Comparison of ENCODE assay signal across 8 mouse cellular contexts in the genomic region with DNA sequence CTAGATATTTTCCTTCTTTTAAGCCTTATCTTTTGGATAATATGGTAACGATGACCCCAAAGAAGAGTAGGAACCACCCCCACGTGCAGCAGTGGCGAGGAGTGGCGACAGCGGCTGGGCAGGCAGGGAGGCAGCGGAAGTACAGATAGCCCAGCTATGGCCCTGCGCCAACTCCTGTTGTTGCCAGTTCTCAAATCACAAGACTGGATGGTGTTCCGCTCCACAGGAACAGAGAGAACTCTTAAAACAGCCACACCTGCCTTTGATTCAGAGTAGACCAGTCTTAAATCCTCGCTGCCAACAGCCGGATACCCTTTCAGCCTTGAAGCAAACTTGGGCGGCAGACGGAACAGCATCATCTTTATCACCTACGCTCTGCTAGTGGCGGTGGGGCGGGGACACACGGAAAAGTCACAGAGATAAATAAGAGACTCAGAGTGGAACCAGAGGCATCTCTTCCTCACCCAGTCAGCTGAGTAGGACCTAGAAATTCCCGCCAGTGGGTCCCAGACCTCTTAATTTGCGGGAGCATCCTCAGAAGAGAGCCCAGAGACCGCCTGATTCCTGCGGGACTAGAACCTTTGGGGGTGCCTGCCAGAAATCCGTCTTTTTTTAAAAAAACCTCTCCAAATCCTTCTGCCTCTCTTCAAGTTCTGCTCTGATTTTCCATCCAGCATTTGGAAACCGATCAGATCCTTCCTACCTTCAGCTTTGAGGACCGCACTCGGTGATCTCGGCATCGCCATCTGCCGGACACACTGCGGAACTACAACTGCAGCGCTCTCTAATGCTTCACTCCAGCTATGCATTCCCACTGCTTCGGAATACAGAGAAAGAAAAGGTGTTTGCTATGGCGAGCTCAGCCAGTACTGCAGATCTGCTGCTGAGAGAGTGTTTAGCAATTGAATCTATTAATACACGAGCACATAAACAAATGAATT. TPM values are rescaled to one million over a fixed set of nuclear protein-coding genes. Genes with fewer than 3 reads are reported as not detected.
DNase-seq lines count a peak whose midpoint lies in the region; ATAC-seq and TF ChIP-seq lines count a peak whose summit lies in the region.

No protein-coding gene starts in this region.

- peak overlapping the region; percentile 50 for H3K9ac ChIP-seq in MEL (ENCODE audit: control insufficient read depth, low read depth, low read length, poor library complexity, severe bottlenecking)
- H3K9ac ChIP-seq in lung, embryonic 14.5 days = peak overlapping the region; percentile 37; the same call in 1 of the 2 replicates

- TF ChIP-seq POLR2A in MEL (IDR thresholded peaks at IDR 0.05; ENCODE audit: control insufficient read depth in 1 of 2, insufficient read depth in 1 of 2, low read depth in 1 of 2, low read length in 2 of 2, poor library complexity in 1 of 2) = no peak

- no peaks in the 10 kb centered on the region for H3K79me2 ChIP-seq in MEL (ENCODE audit: control insufficient read depth, insufficient read depth, low read length, poor library complexity)

- peak overlapping the region; percentile 50 for H3K27ac ChIP-seq in MEL (ENCODE audit: control insufficient read depth, low read depth, low read length)
- H3K27ac ChIP-seq in lung, embryonic 14.5 days (ENCODE audit: low read depth) = no peak overlapping the region

- DNase-seq in MEL (ENCODE audit: low read depth, low spot score) = peak; percentile 85
- peak; percentile 91 for DNase-seq in cerebellum, adult 8-10 months
- peak; percentile 91 for DNase-seq in forelimb bud, embryonic 11.5 days (ENCODE audit: low read depth, low spot score)
- peak; percentile 87 to 94 for DNase-seq in layer of hippocampus, adult 8-10 months (ENCODE audit: low spot score in 2 of 2)
- DNase-seq in lung, embryonic 14.5 days = peak; percentile 94
- DNase-seq in testis, postnatal 14 days (ENCODE audit: low spot score) = peak; percentile 85

- H3K4me3 ChIP-seq in MEL (ENCODE audit: control insufficient read depth in 1 of 2, insufficient read depth in 1 of 2, low read depth in 2 of 2, low read length in 2 of 2) = peak overlapping the region; percentile 46 to 56
- peak overlapping the region; percentile 29 for H3K4me3 ChIP-seq in lung, embryonic 14.5 days (ENCODE audit: low read depth, low read length)

- WGBS in lung, embryonic 14.5 days = 4% methylated on average over 32 of the region's 32 CpGs

- peaks cover 5 to 23% of the 10 kb centered on the region in 2 experiments; a peak in 3 of 4 replicates for H3K4me1 ChIP-seq in MEL (ENCODE audit: control insufficient read depth in 1 of 2, insufficient read depth in 2 of 2, low read length in 2 of 2)
- H3K4me1 ChIP-seq in lung, embryonic 14.5 days (ENCODE audit: insufficient read depth) = peaks cover 11% of the 10 kb centered on the region; the same call in 1 of the 2 replicates

- TF ChIP-seq CTCF in MEL (IDR thresholded peaks at IDR 0.05 in 2 of 3, conservative IDR thresholded peaks at IDR 0.05 in 1 of 3; ENCODE audit: control insufficient read depth in 1 of 3, insufficient read depth in 1 of 3, low read depth in 2 of 3, low read length in 3 of 3, poor library complexity in 1 of 3, severe bottlenecking in 1 of 3) = peak; percentile 86 to 98 (median 88)
- peak; percentile 96 for TF ChIP-seq CTCF in lung, embryonic 14.5 days (IDR thresholded peaks at IDR 0.05; ENCODE audit: low read depth)

- H3K9me3 ChIP-seq in MEL (replicated peaks; ENCODE audit: insufficient read depth, low read length) = no peaks in the 10 kb centered on the region
- H3K9me3 ChIP-seq in lung, embryonic 14.5 days (ENCODE audit: low read depth, low read length) = no peaks in the 10 kb centered on the region

- peak; percentile 40 for TF ChIP-seq RAD21 in MEL (IDR thresholded peaks at IDR 0.05; ENCODE audit: low read depth, low read length)

- no peaks in the 10 kb centered on the region for H3K27me3 ChIP-seq in MEL (ENCODE audit: control insufficient read depth in 1 of 2, insufficient read depth in 2 of 2, low read length in 2 of 2)
- peaks cover 8% of the 10 kb centered on the region; the same call in 1 of the 2 replicates for H3K27me3 ChIP-seq in lung, embryonic 14.5 days (ENCODE audit: insufficient read depth, low read length)

- peak; percentile 48 to 68; a peak in 2 of 4 replicates for ATAC-seq in hematopoietic stem cell, adult 5-6 weeks (replicated peaks in 1 of 2; ENCODE audit: insufficient read depth in 1 of 2, low FRiP score in 2 of 2, low TSS enrichment in 1 of 2, low read depth in 1 of 2, poor library complexity in 2 of 2, severe bottlenecking in 2 of 2)
- ATAC-seq in lung, embryonic 14.5 days (ENCODE audit: insufficient read depth) = no peak
- peak; percentile 80 for ATAC-seq in neutrophil, adult 5-6 weeks (ENCODE audit: extremely low read depth, insufficient number of reproducible peaks, low FRiP score, poor library complexity, severe bottlenecking)

- H3K4me2 ChIP-seq in lung, embryonic 14.5 days = peak overlapping the region; percentile 68

- peaks cover 0 to 13% of the 10 kb centered on the region in 2 experiments; a peak in 2 of 4 replicates for H3K36me3 ChIP-seq in MEL (ENCODE audit: control insufficient read depth in 1 of 2, insufficient read depth in 2 of 2, low read length in 2 of 2)
- no peaks in the 10 kb centered on the region for H3K36me3 ChIP-seq in lung, embryonic 14.5 days (ENCODE audit: insufficient read depth)

- TF ChIP-seq EP300 in MEL (IDR thresholded peaks at IDR 0.05; ENCODE audit: low read depth in 1 of 2, low read length in 2 of 2) = peak; percentile 53 to 58; a peak in 3 of 4 replicates

TF ChIP-seq in MEL, 35 proteins besides CTCF, POLR2A, EP300 and RAD21 (continues in another document):
- no peak for TF ChIP-seq KAT2A (conservative IDR thresholded peaks at IDR 0.05; ENCODE audit: low read depth, low read length)
- no peak for TF ChIP-seq UBTF (IDR thresholded peaks at IDR 0.05; ENCODE audit: borderline replicate concordance, insufficient read depth, low read depth, low read length)
- TF ChIP-seq POLR2AphosphoS5 (IDR thresholded peaks at IDR 0.05; ENCODE audit: borderline replicate concordance, low read depth, low read length) = no peak
- TF ChIP-seq MXI1 (IDR thresholded peaks at IDR 0.05; ENCODE audit: low read depth, low read length) = peak; percentile 65
- peak; percentile 58 for TF ChIP-seq USF1 (IDR thresholded peaks at IDR 0.05; ENCODE audit: low read depth, low read length)
- no peak for TF ChIP-seq USF2 (IDR thresholded peaks at IDR 0.05; ENCODE audit: borderline replicate concordance in 1 of 2, insufficient read depth in 1 of 2, low read depth in 1 of 2, low read length in 2 of 2)
- no peak for TF ChIP-seq E2F4 (IDR thresholded peaks at IDR 0.05; ENCODE audit: borderline replicate concordance, low read depth, low read length)
- peak; percentile 67 for TF ChIP-seq SIN3A (IDR thresholded peaks at IDR 0.05; ENCODE audit: low read length)
- no peak for TF ChIP-seq GATA1 (IDR thresholded peaks at IDR 0.05; ENCODE audit: low read depth, low read length)
- no peak for TF ChIP-seq MAFK (IDR thresholded peaks at IDR 0.05; ENCODE audit: borderline replicate concordance, low read depth, low read length)
- peak; percentile 31; the same call in 1 of the 2 replicates for TF ChIP-seq NELFE (IDR thresholded peaks at IDR 0.05; ENCODE audit: low read depth, low read length)
- peak; percentile 92 for TF ChIP-seq BHLHE40 (IDR thresholded peaks at IDR 0.05; ENCODE audit: borderline replicate concordance, low read depth, low read length)
- TF ChIP-seq ELF1 (IDR thresholded peaks at IDR 0.05; ENCODE audit: low read depth, low read length) = peak; percentile 33; the same call in 1 of the 2 replicates
- no peak for TF ChIP-seq MYB (IDR thresholded peaks at IDR 0.05; ENCODE audit: low read depth, low read length)
- TF ChIP-seq GABPA (IDR thresholded peaks at IDR 0.05; ENCODE audit: low read depth, low read length) = no peak
- peak; percentile 72 for TF ChIP-seq SMC3 (IDR thresholded peaks at IDR 0.05; ENCODE audit: low read depth, low read length)
- no peak for TF ChIP-seq ZMIZ1 (IDR thresholded peaks at IDR 0.05; ENCODE audit: low read depth, low read length)
- no peak for TF ChIP-seq MAZ (IDR thresholded peaks at IDR 0.05; ENCODE audit: low read depth, low read length)
- TF ChIP-seq ETS1 (IDR thresholded peaks at IDR 0.05; ENCODE audit: low read depth, low read length) = peak; percentile 60
- no peak for TF ChIP-seq CHD2 (IDR thresholded peaks at IDR 0.05; ENCODE audit: low read length)
- peak; percentile 75 for TF ChIP-seq MYC (IDR thresholded peaks at IDR 0.05; ENCODE audit: low read depth, low read length)
- peak; percentile 49 for TF ChIP-seq TCF12 (IDR thresholded peaks at IDR 0.05; ENCODE audit: low read depth, low read length)
- no peak for TF ChIP-seq NRF1 (IDR thresholded peaks at IDR 0.05; ENCODE audit: insufficient read depth, low read depth, low read length, poor library complexity, severe bottlenecking)
- TF ChIP-seq MAX (IDR thresholded peaks at IDR 0.05; ENCODE audit: low read length) = peak; percentile 86
- TF ChIP-seq MEF2A (IDR thresholded peaks at IDR 0.05; ENCODE audit: extremely low read depth, insufficient replicate concordance, low read depth, low read length, poor library complexity, severe bottlenecking) = no peak
- TF ChIP-seq ZKSCAN1 (IDR thresholded peaks at IDR 0.05; ENCODE audit: low read depth, low read length) = no peak
- no peak for TF ChIP-seq POLR2AphosphoS2 (IDR thresholded peaks at IDR 0.05; ENCODE audit: low read length)
- no peak for TF ChIP-seq ZC3H11A (IDR thresholded peaks at IDR 0.05; ENCODE audit: low read depth, low read length)

RNA-seq across cellular contexts. Expression of gene Tpt1, which starts 15.8 kb away (rescaled TPM):
- 652 and 695 TPM in 2 replicates for total RNA-seq in MEL (2012; rRNA removed)
- polyA plus RNA-seq in MEL (2012; ENCODE audit: insufficient read depth in 1 of 2, insufficient read length in 2 of 2, low read depth in 1 of 2, low replicate concordance in 2 of 2, missing spikeins in 1 of 2) = 1,000 to 10,000 TPM in 1 of 2 experiments, 100 to 1,000 TPM in 1; 817 to 1,342 TPM
- 893 and 1,274 TPM in 2 replicates for total RNA-seq in hematopoietic stem cell, adult 5-6 weeks (2017)
- total RNA-seq in layer of hippocampus, adult 8-10 months (2022) = 1,000 to 10,000 TPM in 2 of 4 experiments, 100 to 1,000 TPM in 2; 898 to 1,122 (median 1,004) TPM
- polyA plus RNA-seq in lung, embryonic 14.5 days (2014; fragmentation: Nextera tagmentation; extraction: Ambion mirVana) = 1,140 and 1,218 TPM in 2 replicates
- total RNA-seq in neutrophil, adult 5-6 weeks (2017) = 1,381 and 1,390 TPM in 2 replicates

RNA-seq across cellular contexts. Expression of gene Slc25a30, which starts 42.3 kb away (rescaled TPM):
- 20.3 and 25.9 TPM in 2 replicates for total RNA-seq in MEL (2012; rRNA removed)
- polyA plus RNA-seq in MEL (2012; ENCODE audit: insufficient read depth in 1 of 2, insufficient read length in 2 of 2, low read depth in 1 of 2, low replicate concordance in 2 of 2, missing spikeins in 1 of 2) = 10 to 100 TPM in 1 of 2 experiments, not detected in 1; 24.0 TPM
- 23.5 and 30.9 TPM in 2 replicates for total RNA-seq in hematopoietic stem cell, adult 5-6 weeks (2017)
- total RNA-seq in layer of hippocampus, adult 8-10 months (2022) = 10 to 100 TPM; 13.0 to 15.3 (median 14.3) TPM
- 4.1 and 4.7 TPM in 2 replicates for polyA plus RNA-seq in lung, embryonic 14.5 days (2014; fragmentation: Nextera tagmentation; extraction: Ambion mirVana)
- total RNA-seq in neutrophil, adult 5-6 weeks (2017) = 46.4 and 50.7 TPM in 2 replicates
